Mouse (Mus musculus): Measurements from ENCODE around the gene Gatad2a. TPM values are rescaled to one million over a fixed set of nuclear protein-coding genes. Genes with fewer than 3 reads are reported as not detected.

The Gatad2a gene
- polyA plus RNA-seq, 1 experiment from 2014 or later, result 92.7 TPM

- Histone ChIP-seq H3K4me2 (ENCODE audit: low read depth) (no peak overlapping the region), H3K4me3 (ENCODE audit: low read depth, low read length) (no peak overlapping the region), H3K9me3 (ENCODE audit: control insufficient read depth, low read length) (no peaks in the 10 kb centered on the region), H3K27me3 (ENCODE audit: control insufficient read depth, insufficient read depth, low read length) (peaks cover 2% of the 10 kb centered on the region), H3K36me3 (ENCODE audit: control insufficient read depth, insufficient read depth, low read length) (no peaks in the 10 kb centered on the region; the same call in 1 of the 2 replicates), H3K9ac (ENCODE audit: low read length) (no peak overlapping the region), H3K27ac (ENCODE audit: low read depth, low read length) (no peak overlapping the region), H3K4me1 (ENCODE audit: control insufficient read depth, insufficient read depth, low read length) (no peaks in the 10 kb centered on the region)
- ATAC-seq (ENCODE audit: insufficient read depth, low FRiP score, low TSS enrichment), result no peak
- DNase-seq (ENCODE audit: low spot score), result peak; percentile 82
- 10% methylated on average over 9 of the region's 9 CpGs for WGBS
Measured at GRCm38 (mm10) chr8:69874155-69874554, 122.0 kb downstream of the Gatad2a start.

DNA sequence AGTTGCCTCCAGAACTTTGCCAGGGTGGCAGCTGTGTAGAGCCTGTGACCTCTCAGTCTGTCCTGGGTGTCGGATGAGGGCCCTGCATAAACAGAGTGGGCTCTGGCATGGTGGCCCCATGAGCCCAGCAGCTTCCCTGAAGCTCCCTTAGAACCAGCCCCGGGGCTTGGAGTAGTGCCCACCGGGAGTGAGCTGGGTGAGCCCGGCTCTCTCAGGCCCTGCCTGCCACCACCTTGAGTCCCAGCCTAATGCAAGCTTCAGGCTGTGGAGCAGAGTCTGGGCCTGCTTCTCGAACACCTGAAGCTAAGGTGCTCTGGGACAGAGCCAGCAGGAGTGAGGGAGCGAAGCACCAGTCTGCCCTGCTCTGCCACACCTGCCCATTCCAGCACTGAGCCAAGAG lies 125.3 kb downstream of the Gatad2a start:
- H3K4me3 ChIP-seq (ENCODE audit: low read depth, low read length), result no peak overlapping the region
- H3K36me3 ChIP-seq (ENCODE audit: control insufficient read depth, insufficient read depth, low read length), result no peaks in the 10 kb centered on the region; the same call in 1 of the 2 replicates
- no peak overlapping the region for H3K27ac ChIP-seq (ENCODE audit: low read depth, low read length)
- no peaks in the 10 kb centered on the region for H3K4me1 ChIP-seq (ENCODE audit: control insufficient read depth, insufficient read depth, low read length)
- WGBS, result 88% methylated on average over 6 of the region's 6 CpGs
- H3K27me3 ChIP-seq (ENCODE audit: control insufficient read depth, insufficient read depth, low read length), result no peaks in the 10 kb centered on the region
- no peaks in the 10 kb centered on the region for H3K9me3 ChIP-seq (ENCODE audit: control insufficient read depth, low read length)
- ATAC-seq (ENCODE audit: insufficient read depth, low FRiP score, low TSS enrichment), result no peak
- H3K9ac ChIP-seq (ENCODE audit: low read length), result no peak overlapping the region
- no peak overlapping the region for H3K4me2 ChIP-seq (ENCODE audit: low read depth)
- DNase-seq (ENCODE audit: low spot score), result no peak

DNA sequence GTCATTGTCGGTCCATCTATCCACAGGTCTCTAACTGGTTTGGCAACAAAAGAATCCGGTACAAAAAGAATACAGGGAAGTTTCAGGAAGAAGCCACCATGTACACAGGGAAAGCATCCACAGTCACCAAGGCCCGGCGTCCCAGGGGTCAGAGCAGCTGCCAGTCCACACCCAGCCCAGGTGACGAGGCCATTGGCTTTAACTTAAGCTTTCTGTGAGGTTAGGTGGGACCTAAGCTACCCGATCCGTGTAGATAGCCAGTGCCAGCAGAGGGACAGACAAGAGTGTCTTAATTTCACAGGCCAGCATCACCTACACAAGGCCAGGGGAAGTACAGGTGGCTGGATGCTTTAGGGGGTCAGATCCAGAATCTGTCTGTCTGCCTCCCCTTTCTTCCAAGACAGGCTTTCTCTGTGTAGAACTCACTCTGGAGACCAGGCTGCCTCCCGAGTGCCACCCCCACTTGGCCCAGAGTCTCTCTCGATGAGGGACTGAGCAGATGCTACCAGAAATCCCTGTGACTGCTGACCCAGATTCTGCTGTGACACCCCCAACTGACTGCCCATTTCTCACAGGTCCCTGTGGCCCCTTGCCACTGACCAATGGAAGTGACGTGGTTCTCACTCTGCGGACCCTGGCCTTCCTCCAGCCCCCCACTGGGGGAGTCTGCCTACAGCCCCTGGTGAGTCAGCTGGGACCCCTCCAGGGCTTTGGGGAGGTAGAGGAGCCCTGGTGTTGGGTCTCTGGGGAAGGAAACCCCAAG lies 126.0 kb downstream of the Gatad2a start:
- Histone ChIP-seq H3K27ac (ENCODE audit: low read depth, low read length) (no peak overlapping the region), H3K36me3 (ENCODE audit: control insufficient read depth, insufficient read depth, low read length) (no peaks in the 10 kb centered on the region; the same call in 1 of the 2 replicates), H3K4me1 (ENCODE audit: control insufficient read depth, insufficient read depth, low read length) (no peaks in the 10 kb centered on the region), H3K4me3 (ENCODE audit: low read depth, low read length) (no peak overlapping the region), H3K9me3 (ENCODE audit: control insufficient read depth, low read length) (no peaks in the 10 kb centered on the region), H3K4me2 (ENCODE audit: low read depth) (no peak overlapping the region), H3K27me3 (ENCODE audit: control insufficient read depth, insufficient read depth, low read length) (no peaks in the 10 kb centered on the region), H3K9ac (ENCODE audit: low read length) (no peak overlapping the region)
- 88% methylated on average over 11 of the region's 11 CpGs for WGBS
- ATAC-seq (ENCODE audit: insufficient read depth, low FRiP score, low TSS enrichment), result no peak
- no peak for DNase-seq (ENCODE audit: low spot score)

- H3K36me3 ChIP-seq (ENCODE audit: control insufficient read depth, insufficient read depth, low read length), result no peaks in the 10 kb centered on the region; the same call in 1 of the 2 replicates
- DNase-seq (ENCODE audit: low spot score) (no peak), ATAC-seq (ENCODE audit: insufficient read depth, low FRiP score, low TSS enrichment) (no peak)
- no peaks in the 10 kb centered on the region for H3K27me3 ChIP-seq (ENCODE audit: control insufficient read depth, insufficient read depth, low read length)
- no peak overlapping the region for H3K4me2 ChIP-seq (ENCODE audit: low read depth)
- H3K4me3 ChIP-seq (ENCODE audit: low read depth, low read length), result no peak overlapping the region
- WGBS, result 82% methylated on average over 5 of the region's 5 CpGs
- H3K9me3 ChIP-seq (ENCODE audit: control insufficient read depth, low read length), result no peaks in the 10 kb centered on the region
- no peak overlapping the region for H3K27ac ChIP-seq (ENCODE audit: low read depth, low read length)
- no peak overlapping the region for H3K9ac ChIP-seq (ENCODE audit: low read length)
- H3K4me1 ChIP-seq (ENCODE audit: control insufficient read depth, insufficient read depth, low read length), result no peaks in the 10 kb centered on the region
Measured at GRCm38 (mm10) chr8:69867696-69868326, 128.4 kb downstream of the Gatad2a start.

- no peak for ATAC-seq (ENCODE audit: insufficient read depth, low FRiP score, low TSS enrichment)
- H3K9ac ChIP-seq (ENCODE audit: low read length), result no peak overlapping the region; the same call in 1 of the 2 replicates
- H3K36me3 ChIP-seq (ENCODE audit: control insufficient read depth, insufficient read depth, low read length), result no peaks in the 10 kb centered on the region; the same call in 1 of the 2 replicates
- WGBS, result 78% methylated on average over 5 of the region's 5 CpGs
- no peak for DNase-seq (ENCODE audit: low spot score)
- H3K4me3 ChIP-seq (ENCODE audit: low read depth, low read length), result no peak overlapping the region
- no peak overlapping the region for H3K27ac ChIP-seq (ENCODE audit: low read depth, low read length)
- no peak overlapping the region for H3K4me2 ChIP-seq (ENCODE audit: low read depth)
- H3K27me3 ChIP-seq (ENCODE audit: control insufficient read depth, insufficient read depth, low read length), result no peaks in the 10 kb centered on the region
- H3K9me3 ChIP-seq (ENCODE audit: control insufficient read depth, low read length), result no peaks in the 10 kb centered on the region
- H3K4me1 ChIP-seq (ENCODE audit: control insufficient read depth, insufficient read depth, low read length), result no peaks in the 10 kb centered on the region
Measured at GRCm38 (mm10) chr8:69864180-69864579, 132.0 kb downstream of the Gatad2a start.

DNA sequence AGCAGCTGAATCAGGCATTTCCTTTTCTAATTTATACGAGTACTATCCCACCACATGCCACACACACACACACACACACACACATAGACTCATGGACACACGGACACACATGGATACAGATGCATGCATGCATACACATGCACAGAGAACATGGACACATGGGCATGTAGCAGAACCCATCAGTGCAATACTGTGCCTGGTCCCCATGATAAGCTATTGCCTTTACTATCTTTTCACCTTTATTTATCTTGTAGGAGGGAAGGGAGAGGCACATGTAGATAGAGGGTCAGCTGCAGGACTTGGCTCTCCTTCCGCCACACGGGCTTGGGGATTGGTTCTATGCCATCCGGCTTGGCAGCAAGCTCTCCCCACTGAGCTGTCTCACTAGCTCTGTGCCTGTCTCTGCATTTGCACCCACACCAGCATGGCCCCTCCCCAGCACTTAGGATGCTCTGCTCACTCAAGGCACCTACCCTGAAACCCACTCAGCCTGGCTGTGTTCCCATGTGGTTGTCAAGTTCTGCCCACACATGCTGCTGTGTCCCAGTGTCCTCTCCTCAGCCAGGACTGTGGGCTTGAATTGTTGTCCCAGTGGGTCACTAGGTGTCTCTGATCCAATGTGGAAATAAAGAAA lies 132.7 kb downstream of the Gatad2a start:
- no peaks in the 10 kb centered on the region; the same call in 1 of the 2 replicates for H3K36me3 ChIP-seq (ENCODE audit: control insufficient read depth, insufficient read depth, low read length)
- H3K27ac ChIP-seq (ENCODE audit: low read depth, low read length), result no peak overlapping the region
- H3K9me3 ChIP-seq (ENCODE audit: control insufficient read depth, low read length), result no peaks in the 10 kb centered on the region
- DNase-seq (ENCODE audit: low spot score) (no peak), ATAC-seq (ENCODE audit: insufficient read depth, low FRiP score, low TSS enrichment) (no peak)
- H3K4me2 ChIP-seq (ENCODE audit: low read depth), result no peak overlapping the region
- no peak overlapping the region for H3K4me3 ChIP-seq (ENCODE audit: low read depth, low read length)
- H3K9ac ChIP-seq (ENCODE audit: low read length), result no peak overlapping the region; the same call in 1 of the 2 replicates
- WGBS, result 86% methylated on average over 5 of the region's 5 CpGs
- no peaks in the 10 kb centered on the region for H3K4me1 ChIP-seq (ENCODE audit: control insufficient read depth, insufficient read depth, low read length)
- H3K27me3 ChIP-seq (ENCODE audit: control insufficient read depth, insufficient read depth, low read length), result no peaks in the 10 kb centered on the region

DNA sequence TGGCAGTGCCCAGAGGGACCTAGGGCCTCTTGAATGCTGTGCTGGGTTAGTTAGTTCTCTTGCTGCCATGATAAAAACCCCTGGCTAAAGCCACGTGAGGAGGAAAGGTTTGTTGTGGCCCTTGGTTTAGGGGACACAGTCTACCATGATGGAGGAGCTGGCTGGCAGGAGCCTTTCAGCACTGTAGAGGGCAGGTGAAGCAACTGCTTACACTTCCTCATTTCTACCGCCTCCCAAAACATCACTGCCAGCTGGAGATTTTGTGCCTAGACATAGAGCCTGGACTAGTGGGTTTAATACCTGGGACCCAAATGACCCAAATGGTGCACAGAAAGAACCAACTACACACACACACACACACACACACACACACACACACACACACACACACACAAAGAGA lies 134.9 kb downstream of the Gatad2a start:
- no peak overlapping the region for H3K4me2 ChIP-seq (ENCODE audit: low read depth)
- no peaks in the 10 kb centered on the region for H3K9me3 ChIP-seq (ENCODE audit: control insufficient read depth, low read length)
- no peak overlapping the region for H3K4me3 ChIP-seq (ENCODE audit: low read depth, low read length)
- no peaks in the 10 kb centered on the region; the same call in 1 of the 2 replicates for H3K36me3 ChIP-seq (ENCODE audit: control insufficient read depth, insufficient read depth, low read length)
- no peaks in the 10 kb centered on the region for H3K27me3 ChIP-seq (ENCODE audit: control insufficient read depth, insufficient read depth, low read length)
- no peak for DNase-seq (ENCODE audit: low spot score)
- no peak overlapping the region for H3K27ac ChIP-seq (ENCODE audit: low read depth, low read length)
- no peak overlapping the region for H3K9ac ChIP-seq (ENCODE audit: low read length)
- H3K4me1 ChIP-seq (ENCODE audit: control insufficient read depth, insufficient read depth, low read length), result no peaks in the 10 kb centered on the region
- no peak for ATAC-seq (ENCODE audit: insufficient read depth, low FRiP score, low TSS enrichment)
- 61% methylated on average over 2 of the region's 2 CpGs for whole genome bisulfite sequencing

- WGBS, result 62% methylated on average over 4 of the region's 4 CpGs
Measured at GRCm38 (mm10) chr8:69860807-69861206, 135.4 kb downstream of the Gatad2a start.

More at GRCm38 (mm10) chr8:69860807-69861206, 135.4 kb downstream of the Gatad2a start:
- Histone ChIP-seq H3K9ac (ENCODE audit: low read length) (no peak overlapping the region), H3K4me3 (ENCODE audit: low read depth, low read length) (no peak overlapping the region), H3K27me3 (ENCODE audit: control insufficient read depth, insufficient read depth, low read length) (no peaks in the 10 kb centered on the region), H3K4me2 (ENCODE audit: low read depth) (no peak overlapping the region), H3K4me1 (ENCODE audit: control insufficient read depth, insufficient read depth, low read length) (no peaks in the 10 kb centered on the region), H3K36me3 (ENCODE audit: control insufficient read depth, insufficient read depth, low read length) (no peaks in the 10 kb centered on the region; the same call in 1 of the 2 replicates), H3K9me3 (ENCODE audit: control insufficient read depth, low read length) (no peaks in the 10 kb centered on the region), H3K27ac (ENCODE audit: low read depth, low read length) (no peak overlapping the region)
- DNase-seq (ENCODE audit: low spot score) (no peak), ATAC-seq (ENCODE audit: insufficient read depth, low FRiP score, low TSS enrichment) (no peak)
